Mouse (Mus musculus) spleen, postnatal 14 days (tissue): Measurements from ENCODE around the gene 2210017I01Rik.

Experiments
- DNase-seq, 2 experiments: peaks; one replicate each; pipeline ENCODE4 v3.0.0; 2021 to 2022; ENCODE audit warnings: low spot score in 2 of 2

The 2210017I01Rik gene

GRCm38 (mm10) chr3:92607392-92607791, at the start of gene 2210017I01Rik:
TSS of gene 2210017I01Rik (minus strand) at chr3:92607492.
- DNase-seq: no peak

GRCm38 (mm10) chr3:92656826-92657225, 49.5 kb upstream of the 2210017I01Rik start, which contains the start of gene Lce1b:
TSS of gene Lce1b (minus strand) at chr3:92656926.
- no peak for DNase-seq

- no peak for DNase-seq
These were observed 40.9 kb upstream of the 2210017I01Rik start, which contains the start of gene Lce1a1 for GRCm38 (mm10) chr3:92648207-92648606. TSS of gene Lce1a1 (minus strand) at chr3:92648307.

GRCm38 (mm10) chr3:92639854-92640253, 32.6 kb upstream of the 2210017I01Rik start:
- DNase-seq: no peak

- no peak for DNase-seq
These were observed 31.3 kb upstream of the 2210017I01Rik start for GRCm38 (mm10) chr3:92638653-92638991.

GRCm38 (mm10) chr3:92637745-92638652, 30.7 kb upstream of the 2210017I01Rik start:
- no peak for DNase-seq

GRCm38 (mm10) chr3:92621560-92621959, 14.3 kb upstream of the 2210017I01Rik start, which contains the start of gene Lce6a:
TSS of gene Lce6a (minus strand) at chr3:92621660.
- no peak for DNase-seq

- DNase-seq: no peak
These were observed 2.5 kb upstream of the 2210017I01Rik start for GRCm38 (mm10) chr3:92609804-92610203.

GRCm38 (mm10) chr3:92602169-92602568, 5.1 kb downstream of the 2210017I01Rik start:
- DNase-seq: no peak

- DNase-seq: no peak
These were observed 6.8 kb downstream of the 2210017I01Rik start for GRCm38 (mm10) chr3:92600456-92600855.

GRCm38 (mm10) chr3:92599973-92600372, 7.3 kb downstream of the 2210017I01Rik start:
- no peak for DNase-seq

- DNase-seq: no peak
These were observed 8.9 kb downstream of the 2210017I01Rik start for GRCm38 (mm10) chr3:92598429-92598828.

- no peak for DNase-seq
These were observed 18.4 kb downstream of the 2210017I01Rik start, which contains the start of gene Smcp for GRCm38 (mm10) chr3:92588858-92589257. TSS of gene Smcp (minus strand) at chr3:92588997.

GRCm38 (mm10) chr3:92587190-92587589, 20.1 kb downstream of the 2210017I01Rik start:
- no peak for DNase-seq

GRCm38 (mm10) chr3:92585055-92585454, 22.2 kb downstream of the 2210017I01Rik start:
- no peak for DNase-seq

- DNase-seq: no peak
These were observed 24.0 kb downstream of the 2210017I01Rik start for GRCm38 (mm10) chr3:92583164-92583826.

GRCm38 (mm10) chr3:92579508-92579907, 27.8 kb downstream of the 2210017I01Rik start:
- DNase-seq: no peak

- no peak for DNase-seq
These were observed 28.5 kb downstream of the 2210017I01Rik start for GRCm38 (mm10) chr3:92578652-92579413.

- DNase-seq: no peak
These were observed 33.7 kb downstream of the 2210017I01Rik start, which contains the start of gene Ivl for GRCm38 (mm10) chr3:92573449-92574041. TSS of gene Ivl (minus strand) at chr3:92573735.

- no peak for DNase-seq
These were observed 34.7 kb downstream of the 2210017I01Rik start for GRCm38 (mm10) chr3:92572514-92573155.

GRCm38 (mm10) chr3:92568752-92569151, 38.5 kb downstream of the 2210017I01Rik start:
- DNase-seq: no peak
